Mouse (Mus musculus) myocyte (in vitro differentiated cells): ENCODE measurements around the gene Ppp1r3f.

ENCODE experiments used
- MAX ChIP-seq: IDR thresholded peaks from one replicate; pipeline ENCODE4 v1.6.1; 2011; ENCODE audit warnings: low read depth, mild to moderate bottlenecking, control low read depth
- POLR2A ChIP-seq: IDR thresholded peaks from one replicate; pipeline ENCODE4 v1.6.1; 2011; ENCODE audit warnings: low read depth, mild to moderate bottlenecking, control low read depth, moderate library complexity; ENCODE audit not compliant: insufficient read length
- TCF12 ChIP-seq: IDR thresholded peaks from one replicate; pipeline ENCODE4 v1.6.1; 2011; ENCODE audit warnings: mild to moderate bottlenecking, control low read depth; ENCODE audit not compliant: poor library complexity, insufficient read depth, severe bottlenecking

DNA sequence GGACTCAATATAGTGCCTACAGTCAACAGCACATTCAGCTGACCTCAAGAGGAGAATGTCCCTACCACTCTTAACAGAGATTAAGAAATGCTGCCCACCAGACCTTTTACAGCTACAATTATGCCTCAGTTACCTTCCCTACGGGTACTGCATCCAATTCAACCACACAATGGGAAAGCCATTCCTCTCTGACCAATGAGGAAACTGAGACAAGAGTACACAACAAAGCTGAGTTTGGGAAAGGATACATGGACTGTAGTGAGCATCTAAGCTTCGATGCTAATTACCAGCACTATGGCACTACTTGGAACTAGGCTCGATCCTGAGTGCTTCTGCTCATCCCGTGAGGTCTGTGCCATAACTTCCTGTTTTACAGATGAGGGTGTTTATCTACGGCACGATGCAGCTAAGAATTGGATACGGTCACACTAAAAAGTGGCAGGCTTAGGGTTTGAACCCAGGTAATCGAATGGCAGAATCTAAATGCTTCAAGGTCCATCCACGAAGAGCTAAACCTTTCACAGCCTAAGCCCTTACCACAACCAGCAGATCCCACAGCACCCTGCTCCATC, 2.4 kb downstream of the Ppp1r3f start:
- TF ChIP-seq TCF12 (no peak), MAX (no peak), POLR2A (no peak)
